Mouse (Mus musculus) thymus, adult 2 months (tissue): Measurements from ENCODE around the gene Gm5938.

Experiments
- CTCF ChIP-seq: fragments of 200-500 bp; IDR thresholded peaks from 2 replicates; pipeline ENCODE4 v1.5.1; 2012; ENCODE audit warnings: mild to moderate bottlenecking, control low read depth, low read length, moderate library complexity, borderline replicate concordance; ENCODE audit not compliant: control insufficient read depth, poor library complexity, insufficient read depth; ENCODE audit errors: extremely low read depth
- POLR2A ChIP-seq: fragments of 200-500 bp; IDR thresholded peaks from 2 replicates; pipeline ENCODE4 v1.6.1; 2012; ENCODE audit warnings: mild to moderate bottlenecking, low read length, control low read depth, moderate library complexity; ENCODE audit not compliant: control insufficient read depth, poor library complexity, insufficient read depth; ENCODE audit errors: extremely low read depth

- no peak for TF ChIP-seq POLR2A
- no peak for TF ChIP-seq CTCF
These were observed at the start of gene Gm5938 for GRCm38 (mm10) chrX:78125167-78125566.
